Mouse (Mus musculus): ENCODE results near the gene Acer3.

GRCm38 (mm10) chr7:98216713-98217112 lies 104.3 kb downstream of the Acer3 start:
- TF ChIP-seq CTCF (IDR thresholded peaks at IDR 0.05; ENCODE audit: insufficient read depth, low read length) (no peak), POLR2A (IDR thresholded peaks at IDR 0.05; ENCODE audit: borderline replicate concordance, extremely low read depth, low read depth, low read length) (no peak)
